Mouse (Mus musculus): ENCODE results near the gene St7. TPM values are rescaled to one million over a fixed set of nuclear protein-coding genes. Genes with fewer than 3 reads are reported as not detected.

The St7 gene
- polyA plus RNA-seq (2012; ENCODE audit: low replicate concordance), result 4.4 and 7.0 TPM in 2 replicates

DNA sequence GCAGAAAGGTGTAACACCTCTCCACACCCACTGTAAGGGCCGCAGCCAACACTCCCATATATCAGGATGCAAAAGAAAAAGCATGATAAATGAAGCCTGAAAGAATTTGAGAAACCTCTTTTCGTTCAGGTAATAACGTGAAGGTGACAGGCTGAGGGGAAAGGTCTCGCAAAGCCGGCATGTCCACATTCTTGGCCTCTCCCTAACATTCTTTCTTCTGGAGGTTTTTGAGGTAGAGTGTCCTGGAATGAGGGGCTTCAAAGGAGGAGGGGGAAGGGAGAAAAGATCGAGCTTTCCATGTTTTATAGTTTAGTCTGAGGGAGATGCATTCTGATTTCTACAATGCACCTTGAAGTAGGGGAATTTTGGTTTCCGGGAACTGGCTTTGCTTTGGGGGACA, at the start of gene St7:
TSS of gene St7 (plus strand) at position 287 of the 400 bp plus-strand sequence.

Other genes with a start within 250 kb of the St7 start
- gene Met, start 229.1 kb upstream of the St7 start, polyA plus RNA-seq (2012; ENCODE audit: low replicate concordance), result 0.09 and 0.24 TPM in 2 replicates
- 1.6 and 9.1 TPM in 2 replicates for gene Capza2, start 56.7 kb upstream of the St7 start, polyA plus RNA-seq (2012; ENCODE audit: low replicate concordance)